Mouse (Mus musculus) right cerebral cortex, adult 2 months (tissue): ENCODE measurements at regions not wholly inside any gene's neighbourhood (a gene's known extent, or its start where the extent isn't known, plus 50 kb on each side); places are given as distances from the start of the nearest gene placed in this dataset.

Source experiments
- DNase-seq, 2 experiments: peaks; one replicate each; pipeline ENCODE4 v3.0.0; 2021 to 2022; ENCODE audit warnings: low spot score in 2 of 2

DNA sequence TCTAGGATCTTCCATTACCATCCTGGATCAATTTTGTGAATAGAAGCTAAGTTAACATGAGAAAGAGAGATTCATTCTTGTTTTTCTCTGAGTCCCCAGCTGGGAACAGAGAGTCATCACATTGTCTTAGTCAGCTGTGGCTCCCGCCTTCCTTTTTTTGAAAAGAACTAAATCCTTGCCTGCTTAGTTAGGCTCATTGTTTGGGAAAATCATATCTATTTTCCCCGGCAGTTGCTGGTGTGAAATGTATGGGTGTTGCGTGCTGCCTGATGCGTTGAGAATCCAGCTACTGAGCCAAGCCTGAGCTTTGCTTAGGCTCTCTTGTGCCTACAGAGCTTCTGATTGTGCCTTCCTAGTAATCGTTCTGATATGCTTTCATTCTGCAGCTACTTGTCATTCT is 66.3 kb downstream of the Fam50b start:
- DNase-seq: peak; percentile 15 to 19

DNA sequence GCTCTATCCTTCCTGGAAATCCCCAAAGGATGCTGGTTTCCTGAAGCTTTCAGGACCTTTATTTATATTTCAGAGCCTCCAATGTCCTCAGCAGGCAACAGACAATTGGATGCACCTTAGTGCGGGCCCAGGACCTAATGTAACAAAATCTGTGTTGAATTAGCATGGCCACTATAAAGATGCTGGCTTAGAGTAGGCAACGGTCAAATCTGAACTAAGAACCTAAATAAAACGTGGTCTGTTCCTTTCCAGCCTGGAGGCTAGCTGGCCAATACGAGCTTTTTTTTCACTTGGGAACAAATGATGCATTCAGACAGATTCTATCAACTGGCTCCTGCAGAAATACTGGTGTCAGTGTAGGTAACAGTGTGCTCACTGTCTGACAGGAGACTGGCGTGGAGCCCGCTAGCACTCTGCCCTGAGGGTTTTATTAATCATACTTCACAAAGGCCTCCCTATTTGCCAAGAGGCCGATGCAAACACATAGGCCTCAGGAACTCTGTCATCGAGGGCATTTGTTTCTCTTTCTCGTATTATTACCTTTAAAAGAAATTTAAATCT is 68.5 kb upstream of the Prpf4b start:
- DNase-seq: no peak

DNA sequence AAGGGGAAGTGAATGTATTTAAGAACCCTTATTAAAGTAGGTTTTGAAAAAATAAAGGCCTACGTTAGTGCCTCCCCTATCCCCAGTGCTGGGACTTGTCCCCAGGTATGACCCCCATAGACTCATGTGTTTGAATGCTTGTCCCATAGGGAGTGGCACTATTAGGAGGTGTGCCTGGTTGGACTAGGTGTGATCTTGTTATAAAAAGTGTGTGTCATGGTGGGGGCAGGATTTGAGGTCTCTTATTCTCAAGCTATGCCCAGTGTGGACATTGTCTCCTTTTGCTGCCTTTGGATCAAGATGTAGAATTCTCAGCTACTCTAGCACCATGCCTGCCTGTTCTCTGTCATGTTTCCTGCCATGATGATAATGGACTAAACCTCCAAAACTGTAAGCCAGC is 65.6 kb upstream of the Prpf4b start:
- DNase-seq: no peak

DNA sequence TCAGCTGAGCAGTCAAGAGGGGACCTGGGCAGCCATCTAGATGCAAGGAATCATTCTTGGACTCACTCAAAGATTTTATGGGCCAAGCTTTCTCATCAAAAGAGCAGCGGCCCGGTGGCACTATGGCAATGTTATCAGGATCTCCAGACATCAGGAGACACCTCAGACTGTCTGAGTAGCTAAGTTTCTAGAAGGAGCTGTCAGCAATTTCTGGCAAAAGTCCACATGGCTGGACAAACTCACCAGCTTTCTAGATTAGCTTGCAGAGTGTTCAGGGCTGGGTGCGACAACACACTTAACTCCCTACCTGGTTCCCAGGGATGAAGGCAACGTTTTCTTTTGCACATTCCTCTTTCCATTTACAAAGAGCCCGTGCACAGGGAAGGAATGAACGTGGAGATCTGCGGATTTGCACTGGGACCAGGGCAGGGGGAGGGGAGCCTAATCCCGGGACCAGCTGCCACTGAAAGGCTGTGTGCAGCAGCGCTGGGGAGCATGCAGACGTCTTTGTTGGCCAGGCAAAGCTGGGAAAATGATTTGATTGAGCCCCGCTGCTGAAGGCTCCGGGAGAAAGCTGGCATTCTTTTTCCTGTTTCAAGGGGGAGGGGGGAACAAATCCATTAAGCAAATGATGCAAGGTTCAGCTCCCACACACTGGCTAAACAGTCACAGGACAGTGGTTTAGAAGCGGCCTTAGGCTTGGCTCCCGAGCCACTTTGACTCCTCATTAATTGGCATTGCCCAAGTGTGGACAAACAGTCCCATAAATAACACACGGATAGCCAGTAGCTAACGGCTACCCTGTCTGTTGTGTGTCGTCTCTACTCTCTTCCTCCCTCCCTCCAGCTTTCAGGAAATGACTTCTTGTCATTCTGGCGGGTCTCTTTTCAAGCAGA is 60.7 kb upstream of the Prpf4b start:
- DNase-seq: peak in 1 of 2 experiments; percentile 13

DNA sequence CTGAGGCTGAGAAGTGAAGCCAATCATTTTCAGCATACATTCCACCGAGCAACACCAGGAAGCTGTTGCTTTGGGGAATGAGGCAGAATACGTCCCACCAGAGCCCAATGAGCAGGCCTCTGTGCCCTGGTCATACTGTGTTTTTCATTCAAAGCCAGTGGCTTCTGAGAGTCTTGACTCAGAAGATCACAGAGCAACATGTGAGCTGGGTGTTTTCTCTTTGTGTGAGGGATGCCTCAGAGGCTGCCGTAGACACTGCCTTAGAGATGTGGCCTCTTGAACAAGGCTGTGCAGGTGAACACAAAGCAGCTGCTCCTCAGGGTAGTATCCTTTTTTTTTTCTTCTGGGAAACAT is 60.1 kb upstream of the Prpf4b start:
- DNase-seq: no peak

DNA sequence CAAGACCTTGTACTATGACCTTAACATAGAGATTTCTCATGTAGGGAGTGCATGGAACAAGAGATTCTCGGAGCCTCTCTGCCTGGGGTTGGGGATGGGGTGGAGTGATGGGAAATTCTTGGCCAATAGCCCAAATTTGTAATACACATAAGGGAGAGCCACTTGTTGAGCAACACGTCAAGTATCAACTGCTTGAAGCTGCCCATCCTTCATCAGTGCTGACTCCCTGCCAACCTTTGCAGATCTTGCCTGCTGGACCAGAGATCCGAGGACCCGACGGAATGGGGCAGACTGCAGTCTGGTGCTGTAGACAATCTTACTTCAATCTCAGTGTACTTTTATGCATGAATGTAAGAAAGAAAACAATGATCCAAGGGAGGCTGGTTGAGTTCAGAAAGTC is 56.9 kb upstream of the Prpf4b start:
- DNase-seq: no peak

DNA sequence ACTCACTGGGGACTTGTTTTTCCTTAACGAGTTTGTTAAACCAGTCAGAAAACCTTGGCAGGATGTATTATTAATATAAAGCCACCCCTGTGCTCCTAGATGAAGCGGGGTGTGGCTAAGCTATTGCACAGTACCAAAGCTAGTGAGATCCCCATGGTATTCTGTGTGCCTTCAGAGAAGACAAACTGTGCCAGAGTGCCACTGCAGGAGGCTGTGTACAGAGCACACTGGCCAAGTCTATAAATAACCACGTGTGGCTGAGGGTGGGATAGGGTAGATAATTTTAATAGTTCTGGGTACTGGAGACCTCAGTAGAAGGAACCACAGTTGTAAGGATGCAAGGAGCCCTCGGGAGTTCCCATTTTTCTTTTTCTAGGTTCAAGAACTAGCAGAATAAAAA is 54.7 kb upstream of the Prpf4b start:
- no peak for DNase-seq

DNA sequence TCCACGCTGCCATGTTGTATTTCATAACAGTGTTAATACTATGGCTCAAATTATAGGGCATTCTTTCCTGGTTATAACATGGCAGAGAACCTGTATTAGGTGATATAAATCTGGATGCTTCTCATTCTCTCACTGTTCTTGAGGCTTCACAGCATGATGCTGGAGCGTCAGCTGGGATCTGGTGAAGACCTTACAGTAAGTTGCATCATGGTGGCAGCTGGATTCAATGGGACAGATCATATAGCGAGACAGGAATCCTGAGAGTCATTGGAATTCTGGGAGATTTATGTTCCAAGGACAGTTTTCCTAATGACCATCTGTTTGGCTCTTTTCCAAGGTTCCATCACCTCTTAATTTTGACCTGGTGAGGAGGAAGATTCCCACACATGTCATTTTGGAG is 53.2 kb upstream of the Prpf4b start:
- no peak for DNase-seq

DNA sequence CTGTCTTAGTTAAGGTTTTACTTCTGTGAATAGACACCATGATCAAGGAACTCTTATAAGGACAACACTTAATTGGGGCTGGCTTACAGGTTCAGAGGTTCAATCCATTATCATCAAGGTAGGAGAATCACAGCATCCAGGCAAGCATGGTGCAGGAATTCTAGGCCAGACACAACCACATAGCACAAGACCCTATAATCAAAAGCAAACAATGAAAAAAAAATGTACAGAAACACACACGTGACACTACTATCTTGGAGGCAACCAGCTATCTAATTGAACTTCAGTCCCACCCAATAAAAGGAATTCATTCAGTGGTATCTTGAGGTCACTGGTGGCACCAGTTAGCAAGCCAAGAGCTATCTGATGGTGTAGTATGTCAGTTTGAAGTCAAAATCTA is 50.9 kb upstream of the Prpf4b start:
- no peak for DNase-seq
